Mouse (Mus musculus) skeletal muscle tissue, adult 2 months (tissue): ENCODE data around the gene Cend1.
A peak's percentile ranks its signal among the peaks of the same experiment; 100 is the strongest.

ENCODE experiments used
- DNase-seq: peaks from one replicate; pipeline ENCODE4 v3.0.0-alpha.2; 2012; ENCODE audit warnings: low read depth, low spot score

The Cend1 gene

GRCm38 (mm10) chr7:141429310-141429709 is at the start of gene Cend1:
TSS of gene Cend1 (minus strand) at chr7:141429491.
- no peak for DNase-seq

- DNase-seq, result no peak
Observed at GRCm38 (mm10) chr7:141478270-141478748, 49.0 kb upstream of the Cend1 start.

GRCm38 (mm10) chr7:141477578-141478269 is 48.4 kb upstream of the Cend1 start:
- DNase-seq, result no peak

GRCm38 (mm10) chr7:141476981-141477370 is 47.7 kb upstream of the Cend1 start:
- no peak for DNase-seq

GRCm38 (mm10) chr7:141476226-141476980 is 47.1 kb upstream of the Cend1 start:
- peak; percentile 89 for DNase-seq

GRCm38 (mm10) chr7:141475805-141476158 is 46.5 kb upstream of the Cend1 start:
- no peak for DNase-seq

- peak; percentile 72 for DNase-seq
Observed at GRCm38 (mm10) chr7:141475011-141475804, 45.9 kb upstream of the Cend1 start, which contains the start of the genes Polr2l and Tspan4. TSS of gene Polr2l (minus strand) at chr7:141475132. TSS of gene Tspan4 (plus strand) at chr7:141475240.

GRCm38 (mm10) chr7:141474160-141474559 is 44.9 kb upstream of the Cend1 start:
- DNase-seq, result no peak

- no peak for DNase-seq
Observed at GRCm38 (mm10) chr7:141472763-141473162, 43.5 kb upstream of the Cend1 start.

- no peak for DNase-seq
Observed at GRCm38 (mm10) chr7:141472226-141472625, 42.9 kb upstream of the Cend1 start.

GRCm38 (mm10) chr7:141471236-141471635 is 41.9 kb upstream of the Cend1 start:
- DNase-seq, result no peak

GRCm38 (mm10) chr7:141470637-141470944 is 41.3 kb upstream of the Cend1 start:
- DNase-seq, result no peak

- DNase-seq, result no peak
Observed at GRCm38 (mm10) chr7:141469901-141470636, 40.8 kb upstream of the Cend1 start.

GRCm38 (mm10) chr7:141469352-141469751 is 40.1 kb upstream of the Cend1 start:
- no peak for DNase-seq

GRCm38 (mm10) chr7:141468522-141469211 is 39.4 kb upstream of the Cend1 start:
- DNase-seq, result peak; percentile 75

- DNase-seq, result no peak
Observed at GRCm38 (mm10) chr7:141468164-141468521, 38.9 kb upstream of the Cend1 start.

GRCm38 (mm10) chr7:141467230-141468030 is 38.1 kb upstream of the Cend1 start, which contains the start of gene Cd151:
TSS of gene Cd151 (plus strand) at chr7:141467392.
- peak; percentile 69 for DNase-seq

- DNase-seq, result no peak
Observed at GRCm38 (mm10) chr7:141466607-141467148, 37.4 kb upstream of the Cend1 start.

- no peak for DNase-seq
Observed at GRCm38 (mm10) chr7:141466045-141466394, 36.7 kb upstream of the Cend1 start.
